Mouse (Mus musculus) right cerebral cortex, postnatal 14 days (tissue): Measurements from ENCODE around the gene Des.

Experiments
- DNase-seq: peaks from one replicate; pipeline ENCODE4 v3.0.0; 2022

The Des gene

DNA sequence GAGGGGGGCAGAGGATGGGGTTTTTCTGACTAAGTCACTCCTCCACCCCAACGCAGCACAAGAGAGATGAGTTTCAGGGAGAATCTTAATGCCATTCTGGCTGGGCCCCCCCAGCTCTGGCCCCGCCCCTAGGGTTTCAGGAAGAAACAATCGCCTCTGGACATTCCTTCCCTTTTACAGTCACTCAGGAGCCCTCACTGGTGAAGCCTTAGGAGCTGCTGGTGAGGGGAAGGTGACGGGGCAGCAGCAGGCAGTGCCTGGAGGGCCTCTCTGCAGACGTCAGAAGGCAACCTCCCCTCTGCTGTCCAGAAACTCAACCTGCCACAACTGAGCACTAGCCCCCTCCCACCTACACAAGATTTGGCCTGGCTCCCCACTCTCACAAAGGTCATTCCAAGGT, 10.9 kb upstream of the Des start:
- no peak for DNase-seq

DNA sequence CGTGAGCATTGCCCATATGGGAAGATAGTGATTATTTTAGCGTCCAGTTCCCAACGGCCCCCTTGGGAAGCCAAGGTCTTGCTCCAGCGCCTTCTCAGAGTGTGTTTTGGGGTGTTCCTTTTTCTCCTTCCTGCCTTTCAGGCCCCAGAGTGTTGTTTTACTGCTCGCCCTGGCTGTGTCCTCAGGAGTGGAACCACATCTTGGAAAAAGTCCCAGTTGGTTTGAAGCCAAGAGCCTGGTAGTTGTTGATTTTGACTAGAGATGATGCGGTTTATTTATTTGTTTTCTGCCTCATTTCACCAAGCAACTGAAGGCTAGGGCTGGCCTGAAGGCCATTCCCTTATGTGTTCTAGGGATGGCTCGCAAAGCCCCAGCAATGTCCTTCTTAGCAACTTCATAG, 2.9 kb upstream of the Des start:
- DNase-seq: peak; percentile 26

DNA sequence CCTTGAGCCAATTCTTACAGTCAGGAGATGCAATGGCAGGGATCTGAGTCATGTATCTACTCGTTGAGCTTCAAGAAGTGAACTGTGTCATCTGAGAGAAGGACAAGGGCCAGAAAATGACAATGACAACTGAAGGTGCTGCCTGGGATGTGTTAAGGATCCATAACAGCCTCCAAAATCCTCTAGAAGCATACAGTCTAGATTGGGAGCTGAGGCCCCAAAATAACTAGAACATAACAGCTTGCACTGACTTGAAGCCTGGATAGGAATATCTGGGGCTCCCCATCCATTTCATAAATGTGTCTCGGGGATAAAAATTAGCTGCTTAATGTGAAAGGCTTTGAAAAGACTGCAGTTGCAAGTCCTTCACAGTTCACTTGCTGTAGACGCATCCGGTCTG, 2.1 kb upstream of the Des start:
- no peak for DNase-seq

DNA sequence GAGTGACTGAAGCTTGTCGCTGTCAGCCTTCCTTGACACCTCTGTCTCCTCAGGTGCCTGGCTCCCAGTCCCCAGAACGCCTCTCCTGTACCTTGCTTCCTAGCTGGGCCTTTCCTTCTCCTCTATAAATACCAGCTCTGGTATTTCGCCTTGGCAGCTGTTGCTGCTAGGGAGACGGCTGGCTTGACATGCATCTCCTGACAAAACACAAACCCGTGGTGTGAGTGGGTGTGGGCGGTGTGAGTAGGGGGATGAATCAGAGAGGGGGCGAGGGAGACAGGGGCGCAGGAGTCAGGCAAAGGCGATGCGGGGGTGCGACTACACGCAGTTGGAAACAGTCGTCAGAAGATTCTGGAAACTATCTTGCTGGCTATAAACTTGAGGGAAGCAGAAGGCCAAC, 783 bp upstream of the Des start:
- peak; percentile 50 for DNase-seq

DNA sequence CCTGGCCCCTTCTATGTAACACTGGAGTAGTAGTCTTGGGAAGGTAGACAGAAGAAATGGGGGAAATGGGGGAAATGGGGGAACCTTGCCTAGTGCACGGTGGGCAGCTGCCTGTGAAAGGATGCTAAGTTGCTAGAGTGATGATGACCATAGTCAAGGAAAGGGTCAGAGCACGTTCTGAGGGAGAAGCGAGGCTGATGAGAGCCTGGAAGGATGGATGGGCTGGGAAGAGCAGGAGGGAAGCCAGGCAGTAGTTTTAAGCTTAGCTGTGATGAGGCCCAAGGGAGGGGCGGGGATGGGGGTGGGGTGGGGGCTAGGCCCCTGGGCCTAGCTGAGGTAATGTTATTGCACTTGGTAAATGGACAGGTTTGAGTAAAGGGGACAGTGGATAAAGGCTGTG, 994 bp downstream of the Des start:
- no peak for DNase-seq

DNA sequence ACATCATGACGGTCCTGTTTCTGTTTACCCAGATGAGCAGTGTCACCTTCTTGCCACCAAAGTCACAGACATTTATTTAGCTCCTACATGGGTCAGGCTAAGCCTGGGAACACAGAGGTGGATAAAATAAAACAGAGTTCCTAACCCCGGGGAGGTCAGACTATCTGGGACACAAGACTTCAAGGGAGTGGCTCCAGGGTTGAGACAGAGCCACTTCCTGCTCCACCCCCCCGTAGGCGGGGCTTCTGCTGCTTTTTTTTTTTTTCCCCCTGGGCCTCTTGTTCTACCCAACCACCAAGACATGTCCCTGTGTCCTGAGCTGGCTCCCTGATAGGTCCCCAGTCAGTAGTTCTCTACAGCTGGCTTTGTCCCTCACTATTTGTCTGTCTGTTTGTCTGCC, 1.6 kb downstream of the Des start:
- DNase-seq: no peak

DNA sequence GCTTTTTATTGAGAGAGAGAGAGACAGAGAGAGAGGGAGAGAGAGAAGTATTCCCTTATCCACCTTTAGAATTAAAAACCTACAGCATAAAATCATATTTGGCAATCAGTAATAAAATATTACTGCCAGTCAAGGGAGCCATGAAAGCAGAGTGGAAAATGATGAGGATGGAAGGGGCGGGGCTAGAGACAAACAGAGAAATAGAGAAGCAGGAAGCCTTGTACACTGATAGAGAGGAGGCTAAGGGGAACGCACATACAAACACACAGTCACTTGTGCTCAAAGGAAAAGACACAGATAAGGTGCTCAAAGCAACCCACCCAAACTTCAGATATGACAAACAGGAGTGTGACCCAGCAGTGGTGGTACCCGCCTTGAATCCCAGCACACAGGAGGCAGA, 3.7 kb downstream of the Des start:
- no peak for DNase-seq

DNA sequence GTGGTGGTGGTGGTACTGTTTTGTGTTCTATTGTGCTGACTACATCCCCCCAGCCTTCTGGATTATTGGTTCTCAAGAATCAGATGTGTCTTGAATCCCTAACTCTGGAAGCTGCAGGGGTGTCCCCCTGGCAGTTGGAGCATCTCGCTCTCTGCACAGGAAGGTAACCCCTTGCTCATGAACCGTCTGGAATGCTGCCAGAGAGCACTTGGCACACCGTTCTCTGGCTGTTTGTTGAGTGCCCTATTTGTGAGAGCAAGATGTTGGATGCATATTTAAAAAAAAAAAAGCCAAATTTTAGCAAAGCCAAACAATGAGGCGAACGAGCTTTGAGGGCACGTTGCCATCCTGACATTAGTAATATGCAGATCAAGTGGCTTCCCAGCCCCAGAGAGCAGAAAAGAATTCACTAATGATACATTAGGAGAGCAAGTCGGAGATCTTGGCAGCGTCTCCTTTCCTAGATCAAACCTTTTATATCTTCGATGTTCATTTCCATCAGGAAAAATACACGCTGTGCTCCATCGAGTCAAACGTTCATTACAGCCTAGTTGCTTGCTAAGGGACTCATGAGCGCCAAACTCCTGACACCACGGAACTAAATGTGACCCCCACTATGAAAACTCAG, 5.5 kb downstream of the Des start:
- no peak for DNase-seq

DNA sequence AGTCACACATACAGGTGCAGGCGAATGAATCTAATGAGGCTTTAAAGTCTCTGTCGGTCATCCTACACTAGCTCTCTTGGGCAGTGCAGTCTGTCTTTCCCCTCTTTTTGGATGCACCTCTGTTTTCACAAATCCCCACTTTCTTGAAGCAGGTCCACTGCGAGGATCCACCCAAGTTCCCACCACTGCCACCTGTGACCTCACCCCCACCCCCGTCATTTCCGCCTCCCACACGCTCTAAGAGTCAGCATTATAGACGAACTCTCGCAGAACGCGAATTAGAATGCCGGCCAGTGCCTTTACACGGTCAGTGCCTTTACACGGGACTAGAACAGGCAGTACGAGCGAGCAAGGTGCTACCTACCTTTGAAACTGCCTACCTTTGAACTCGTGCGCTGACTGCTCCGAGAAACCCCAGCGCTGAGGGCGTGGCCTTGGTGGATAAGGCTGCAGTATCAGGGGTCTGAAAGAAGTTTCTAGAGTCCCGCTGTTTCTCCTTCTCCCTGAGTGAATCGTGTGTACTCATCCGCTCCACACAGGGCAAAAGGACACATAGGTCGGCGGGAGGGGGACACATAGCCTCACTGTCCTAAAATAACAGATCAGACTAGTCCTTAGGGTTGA, 9.3 kb downstream of the Des start:
- DNase-seq: no peak

DNA sequence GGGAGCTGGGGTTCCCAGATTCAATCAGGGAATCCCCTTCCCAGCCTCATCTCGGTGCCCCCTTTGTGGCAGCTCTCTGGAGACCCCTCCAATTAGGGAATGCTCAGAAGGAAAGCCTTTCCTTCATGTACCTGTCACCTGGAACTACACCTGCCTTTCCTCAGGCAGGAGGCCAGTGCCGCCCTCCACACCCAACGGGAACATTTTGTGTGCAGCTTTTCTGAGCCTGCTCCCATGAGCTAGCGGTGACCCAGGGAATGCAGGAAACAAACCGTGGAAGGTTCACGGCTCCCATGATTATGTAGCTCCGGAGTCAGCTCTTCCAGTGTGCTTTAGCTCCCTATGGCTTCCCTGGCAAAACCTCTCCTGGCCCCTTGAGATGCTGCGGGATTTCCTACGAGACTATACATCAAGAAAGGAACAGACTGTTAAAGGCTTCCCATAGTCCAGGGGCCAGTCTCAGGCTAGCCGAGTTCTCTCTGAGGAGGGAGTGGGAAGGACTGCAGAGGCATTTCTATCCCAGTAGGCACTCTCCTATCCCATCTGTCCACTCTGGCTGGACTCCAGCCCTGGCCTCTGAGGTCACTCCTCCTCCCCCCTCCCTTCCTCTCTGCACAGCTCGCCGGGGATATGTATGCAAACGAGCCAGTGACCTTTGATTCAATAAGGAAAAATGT, 10.0 kb downstream of the Des start:
- no peak for DNase-seq

DNA sequence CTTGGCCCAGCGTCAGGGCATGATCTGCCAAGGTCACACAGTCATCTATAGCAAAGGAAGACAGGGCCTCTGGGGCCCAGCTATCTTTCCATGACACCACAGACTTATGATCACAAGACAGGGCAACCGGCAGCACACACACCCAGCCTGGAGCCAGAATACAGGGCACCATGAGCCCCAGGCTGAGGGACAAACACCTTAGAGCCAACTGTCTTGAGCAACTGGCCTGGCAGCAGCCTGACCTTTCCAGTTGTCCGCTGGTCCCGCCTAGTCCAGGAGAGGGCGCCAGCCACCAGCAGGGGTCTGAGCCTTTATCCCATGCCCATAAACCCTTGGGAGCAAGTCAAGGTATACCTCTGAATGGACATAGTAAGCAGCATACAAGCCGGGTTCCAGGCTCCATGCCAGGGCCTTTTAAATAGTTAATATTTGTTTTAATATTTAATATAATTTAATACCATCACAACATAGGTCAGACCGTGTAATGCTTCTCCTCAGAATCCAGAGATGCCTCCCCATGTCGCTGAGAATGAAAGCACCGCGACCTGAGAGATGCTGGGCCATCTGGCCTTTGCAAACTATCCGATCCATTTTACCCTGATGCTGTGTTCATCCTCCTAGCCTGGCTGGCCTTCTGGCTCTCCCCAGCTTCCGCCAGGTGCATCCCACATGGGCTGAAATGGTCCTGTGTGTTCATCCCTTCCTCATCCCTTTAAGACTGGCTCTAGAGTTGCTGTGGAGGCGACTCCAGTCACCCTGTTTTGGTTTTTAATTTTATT, 11.4 kb downstream of the Des start:
- DNase-seq: peak; percentile 55

DNA sequence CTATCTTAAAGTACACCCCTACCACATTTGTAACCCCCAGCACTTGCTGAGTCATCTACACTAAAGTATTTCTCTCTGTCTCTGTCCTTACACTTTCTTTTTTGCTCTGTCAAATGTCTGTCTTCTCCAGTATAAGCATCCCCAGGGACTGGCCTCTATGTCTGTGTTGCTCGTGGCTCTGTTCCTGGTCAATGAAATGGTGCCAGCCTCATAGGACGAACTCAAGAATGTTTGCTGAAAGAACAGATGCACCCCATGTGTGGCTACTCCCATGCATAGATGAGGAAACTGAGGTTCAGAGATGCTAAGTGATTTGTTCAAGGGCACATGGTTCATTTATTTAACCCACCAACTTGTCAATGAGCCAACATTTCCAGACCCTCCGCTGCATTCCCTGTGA, 12.3 kb downstream of the Des start:
- no peak for DNase-seq

DNA sequence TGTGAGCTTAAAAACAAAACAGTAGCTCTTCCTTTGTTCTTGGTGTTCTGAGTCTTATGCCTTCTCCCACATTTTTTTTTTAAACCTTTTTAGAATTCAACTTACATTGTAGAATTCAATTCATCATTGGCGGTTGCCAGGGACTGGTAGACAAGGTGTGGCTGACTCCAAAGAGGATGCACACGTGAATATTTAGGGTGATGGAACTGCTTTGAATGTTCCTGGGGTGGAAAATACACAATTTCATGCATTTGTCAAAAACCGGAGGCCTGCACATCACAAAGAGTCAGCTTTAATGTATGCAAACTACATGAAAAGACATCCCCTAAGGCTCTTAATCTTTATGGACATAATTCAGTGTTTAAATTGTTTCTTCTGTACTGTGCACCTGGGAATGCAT, 13.1 kb downstream of the Des start:
- no peak for DNase-seq

DNA sequence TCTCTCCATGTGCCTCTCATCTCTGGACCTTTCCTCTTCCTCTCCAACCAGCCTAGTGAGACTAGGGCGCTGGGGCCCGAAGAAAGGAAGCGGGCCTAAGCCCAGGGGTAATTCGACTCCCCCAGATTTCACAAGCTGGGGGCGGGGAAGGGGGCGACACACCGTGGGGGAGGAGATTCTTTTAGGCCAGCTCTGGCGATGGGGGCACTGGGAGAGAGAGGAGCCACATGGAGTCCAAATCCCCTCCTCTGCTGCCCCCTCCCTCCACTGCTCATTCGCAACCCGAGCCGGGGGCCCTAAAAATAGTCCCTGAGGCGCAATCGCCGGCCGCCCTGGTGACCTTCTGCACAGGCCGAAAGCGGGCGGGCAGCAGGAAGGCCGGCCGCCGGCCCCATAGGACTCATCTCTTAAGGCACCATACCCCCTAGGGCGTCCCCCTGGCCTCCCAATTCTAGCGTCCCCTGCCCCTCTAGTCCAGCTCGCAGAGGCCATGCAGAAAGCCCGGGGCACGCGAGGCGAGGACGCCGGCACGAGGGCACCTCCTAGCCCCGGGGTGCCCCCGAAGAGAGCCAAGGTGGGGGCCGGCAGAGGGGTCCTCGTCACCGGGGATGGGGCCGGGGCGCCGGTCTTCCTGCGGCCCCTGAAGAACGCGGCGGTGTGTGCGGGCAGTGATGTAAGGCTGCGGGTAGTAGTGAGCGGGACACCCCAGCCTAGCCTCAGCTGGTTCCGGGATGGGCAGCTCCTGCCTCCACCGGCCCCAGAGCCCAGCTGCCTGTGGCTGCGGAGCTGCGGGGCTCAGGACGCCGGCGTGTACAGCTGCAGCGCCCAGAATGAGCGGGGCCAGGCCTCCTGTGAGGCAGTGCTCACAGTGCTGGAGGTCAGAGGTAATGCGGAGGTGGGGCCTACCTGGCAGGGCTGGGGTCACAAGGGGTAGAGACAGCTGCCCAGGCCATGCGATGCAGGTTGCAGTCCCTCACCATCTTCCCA, 15.1 kb downstream of the Des start, which contains the start of gene Speg:
TSS of gene Speg (plus strand) at position 348 of the 987 bp plus-strand sequence.
- no peak for DNase-seq

DNA sequence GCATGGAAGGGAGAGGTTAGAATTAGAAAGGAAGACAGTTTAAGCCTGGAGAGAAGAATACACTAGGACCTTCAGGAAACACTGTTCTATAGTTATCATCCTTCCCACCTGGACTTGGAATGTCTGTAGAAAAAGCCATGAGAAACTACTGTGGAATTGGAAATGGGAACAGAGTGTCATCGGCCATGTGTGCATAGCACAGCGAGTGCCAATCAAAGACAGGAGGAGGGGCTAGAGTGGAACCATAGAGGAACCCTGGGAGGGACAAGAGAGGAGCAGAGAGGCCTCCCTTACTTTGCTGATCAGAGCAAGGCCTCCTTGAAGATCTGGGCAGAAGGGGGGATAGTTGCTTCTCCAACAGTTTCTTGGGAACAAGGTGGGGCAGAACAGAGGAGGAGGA, 19.1 kb downstream of the Des start:
- DNase-seq: no peak

DNA sequence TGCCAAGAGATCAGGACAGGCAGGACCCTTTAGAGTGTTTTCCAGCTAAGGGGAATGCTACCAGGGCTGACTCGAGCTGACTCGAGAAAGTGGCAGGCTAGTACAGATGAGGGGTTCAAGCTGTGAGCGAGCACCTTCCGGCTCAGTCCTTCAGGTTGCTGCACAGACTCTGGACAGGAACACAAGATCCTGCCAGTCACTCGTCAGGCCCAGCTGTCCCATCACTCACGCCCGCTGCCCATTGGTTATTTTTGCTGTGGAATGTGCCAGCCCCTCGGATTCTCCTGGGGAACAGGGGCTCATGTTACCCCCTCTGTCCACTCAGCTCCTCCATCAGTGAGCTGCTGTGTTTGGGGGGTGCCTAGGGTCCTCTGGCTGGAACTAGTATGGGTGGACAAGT, 19.8 kb downstream of the Des start:
- no peak for DNase-seq

DNA sequence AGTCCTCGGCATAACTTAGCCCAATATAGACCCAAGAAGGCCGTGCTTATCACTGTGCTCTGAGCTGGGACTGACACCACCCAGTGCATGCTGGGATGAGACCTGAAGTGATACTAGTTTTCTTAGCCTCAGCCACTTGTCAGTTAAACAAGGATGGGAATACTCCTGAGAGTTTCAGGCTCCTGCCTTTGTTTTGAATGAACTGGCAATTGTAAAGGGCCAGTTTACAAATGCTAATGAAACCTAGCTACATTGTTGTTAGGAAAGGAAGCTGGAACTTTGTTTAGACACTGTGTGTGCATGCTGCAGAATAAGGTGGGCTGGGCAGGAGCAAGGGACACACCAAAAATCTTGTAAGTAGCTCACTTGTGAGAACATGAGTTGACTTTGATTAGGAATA, 20.8 kb downstream of the Des start:
- DNase-seq: no peak

DNA sequence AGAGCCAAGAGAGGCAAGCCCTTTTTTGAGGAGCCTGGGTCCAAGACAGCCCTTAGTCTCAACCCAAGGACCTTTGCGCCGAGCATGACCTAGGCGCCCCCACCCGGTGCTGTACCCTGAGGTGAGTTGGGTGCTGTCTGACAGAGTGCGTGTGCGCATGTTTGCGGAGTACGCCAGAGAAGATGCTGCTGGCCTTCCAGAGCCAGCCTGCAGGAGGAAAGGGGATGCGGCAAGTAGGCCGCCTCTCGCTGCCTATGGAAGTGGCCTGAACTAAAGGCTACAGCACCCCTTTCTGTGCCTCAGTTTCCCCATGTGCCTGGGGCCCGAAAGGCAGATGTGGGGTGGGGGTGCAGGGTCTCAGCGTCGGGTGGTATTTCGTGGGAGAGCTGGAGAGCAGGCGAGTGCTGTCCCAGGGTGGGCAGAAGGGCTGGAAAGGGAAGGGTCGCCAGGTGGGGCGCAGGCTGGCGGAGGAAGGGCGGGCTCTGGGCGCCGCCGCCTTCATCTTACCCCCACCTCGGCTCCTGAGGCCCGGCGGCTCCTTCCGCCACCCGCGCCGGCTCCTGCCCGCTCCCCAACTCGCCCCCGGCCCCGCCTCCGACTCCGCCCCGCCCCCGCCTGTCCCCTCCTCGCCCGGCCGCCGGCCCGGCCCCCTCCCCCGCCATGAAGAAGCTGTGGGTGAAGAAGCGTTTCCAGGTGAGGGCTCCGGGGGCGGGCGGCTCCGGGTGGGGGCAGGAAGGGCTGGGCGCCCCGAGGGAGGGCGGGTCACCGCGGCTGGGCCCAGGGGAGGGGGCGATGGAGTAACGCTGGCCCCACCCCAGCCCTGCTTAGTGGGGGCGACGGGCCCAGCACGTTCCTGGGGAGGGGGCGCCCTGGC, 21.6 kb downstream of the Des start:
- peak; percentile 59 for DNase-seq

DNA sequence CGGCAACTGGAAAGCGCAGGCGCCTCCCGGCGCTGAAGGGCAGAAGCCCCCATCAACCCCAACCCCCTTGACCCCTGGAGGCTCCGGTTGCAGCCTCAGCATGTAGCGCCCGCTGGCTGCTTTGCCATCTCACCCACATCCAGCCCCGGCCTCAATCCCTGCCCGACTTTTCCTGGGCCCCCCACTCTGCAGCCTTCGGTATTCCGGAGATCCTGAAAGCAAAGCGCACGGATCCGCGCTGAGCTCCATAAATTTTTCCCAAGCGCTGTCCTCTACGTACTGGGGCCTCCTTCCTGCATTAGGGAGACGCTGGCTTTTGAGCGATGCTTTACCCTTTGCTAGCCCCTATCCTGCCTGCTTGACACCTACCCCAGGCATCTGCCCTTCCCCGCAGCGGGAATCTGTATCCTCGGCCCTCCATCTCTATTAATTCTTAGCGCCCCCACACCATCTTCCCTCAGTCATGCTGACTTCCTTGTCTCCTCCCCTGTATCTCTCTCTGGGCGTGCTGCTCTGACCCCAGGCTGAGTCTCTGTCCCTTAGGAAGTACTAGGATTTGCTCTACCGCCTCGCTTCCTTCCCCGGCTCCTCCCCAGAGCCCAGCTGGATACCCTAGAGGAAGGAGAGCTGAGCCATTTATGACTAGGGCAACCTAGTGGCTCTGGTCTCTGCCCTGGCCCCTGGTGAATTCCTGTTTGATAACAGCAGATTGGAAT, 22.4 kb downstream of the Des start:
- DNase-seq: peak; percentile 26

DNA sequence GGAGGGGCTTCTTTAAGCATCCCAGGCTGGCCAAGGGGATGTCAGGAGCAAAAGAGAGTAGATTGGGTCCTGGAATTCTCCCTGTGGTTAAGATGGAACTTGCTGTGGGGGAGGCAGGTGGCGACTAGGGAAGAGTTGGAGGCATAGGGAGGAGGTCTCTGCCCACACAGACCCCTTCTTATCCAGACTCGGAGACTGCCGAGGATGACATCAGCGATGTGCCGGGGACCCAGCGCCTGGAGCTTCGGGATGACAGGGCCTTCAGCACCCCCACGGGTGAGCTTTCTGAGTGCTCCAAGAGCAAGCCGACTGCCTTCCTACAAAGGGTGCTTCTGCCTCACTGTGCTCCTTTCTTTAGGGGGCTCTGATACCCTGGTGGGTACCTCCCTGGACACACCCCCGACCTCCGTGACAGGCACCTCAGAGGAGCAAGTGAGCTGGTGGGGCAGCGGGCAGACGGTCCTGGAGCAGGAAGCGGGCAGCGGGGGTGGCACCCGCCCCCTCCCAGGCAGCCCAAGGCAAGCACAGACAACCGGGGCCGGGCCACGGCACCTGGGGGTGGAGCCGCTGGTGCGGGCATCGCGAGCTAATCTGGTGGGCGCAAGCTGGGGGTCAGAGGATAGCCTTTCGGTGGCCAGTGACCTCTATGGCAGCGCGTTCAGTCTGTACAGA, 24.5 kb downstream of the Des start:
- no peak for DNase-seq
